Mouse (Mus musculus) limb, embryonic 12.5 days (tissue): ENCODE measurements at regions not wholly inside any gene's neighbourhood (a gene's known extent, or its start where the extent isn't known, plus 50 kb on each side); places are given as distances from the start of the nearest gene placed in this dataset.

Experiments used
- ATAC-seq: fragments of 200-750 bp; cut with Nextera tagmentation; 2 replicates; pipeline ENCODE4 v1.8.0; 2017; ENCODE audit warnings: low read depth, moderate TSS enrichment; ENCODE audit not compliant: insufficient number of reproducible peaks, insufficient read depth, low FRiP score, low TSS enrichment
- H3K27ac ChIP-seq: fragments of 300-500 bp; sonication (generic); 2 replicates; pipeline ENCODE4 v1.5.1; 2016; ENCODE audit warnings: mild to moderate bottlenecking, moderate library complexity
- H3K27me3 ChIP-seq: fragments of 300-500 bp; sonication (generic); 2 replicates; pipeline ENCODE4 v1.6.1; 2016; ENCODE audit warnings: mild to moderate bottlenecking, moderate library complexity
- H3K36me3 ChIP-seq: fragments of 300-500 bp; sonication (generic); 2 replicates; pipeline ENCODE4 v1.6.1; 2016; ENCODE audit warnings: mild to moderate bottlenecking, moderate library complexity
- H3K4me1 ChIP-seq: fragments of 300-500 bp; sonication (generic); replicated peaks from 2 replicates; pipeline ENCODE4 v1.6.1; 2016
- H3K4me2 ChIP-seq: fragments of 300-500 bp; sonication (generic); 2 replicates; pipeline ENCODE4 v1.6.1; 2016; ENCODE audit warnings: mild to moderate bottlenecking, moderate library complexity
- H3K4me3 ChIP-seq: fragments of 300-500 bp; sonication (generic); replicated peaks from 2 replicates; pipeline ENCODE4 v1.5.1; 2016; ENCODE audit warnings: mild to moderate bottlenecking
- H3K9ac ChIP-seq: fragments of 300-500 bp; sonication (generic); replicated peaks from 2 replicates; pipeline ENCODE4 v1.6.1; 2016; ENCODE audit warnings: mild to moderate bottlenecking, moderate library complexity
- H3K9me3 ChIP-seq: fragments of 300-500 bp; sonication (generic); 2 replicates; pipeline ENCODE4 v1.6.1; 2016; ENCODE audit warnings: mild to moderate bottlenecking, moderate library complexity
- WGBS: fragments of 180-500 bp; shearing (Covaris S2); methylation state at CpG from one replicate; pipeline ENCODE4 v1.1.7; 2016; 5-methylcytosine and 5-hydroxymethylcytosine counted together

DNA sequence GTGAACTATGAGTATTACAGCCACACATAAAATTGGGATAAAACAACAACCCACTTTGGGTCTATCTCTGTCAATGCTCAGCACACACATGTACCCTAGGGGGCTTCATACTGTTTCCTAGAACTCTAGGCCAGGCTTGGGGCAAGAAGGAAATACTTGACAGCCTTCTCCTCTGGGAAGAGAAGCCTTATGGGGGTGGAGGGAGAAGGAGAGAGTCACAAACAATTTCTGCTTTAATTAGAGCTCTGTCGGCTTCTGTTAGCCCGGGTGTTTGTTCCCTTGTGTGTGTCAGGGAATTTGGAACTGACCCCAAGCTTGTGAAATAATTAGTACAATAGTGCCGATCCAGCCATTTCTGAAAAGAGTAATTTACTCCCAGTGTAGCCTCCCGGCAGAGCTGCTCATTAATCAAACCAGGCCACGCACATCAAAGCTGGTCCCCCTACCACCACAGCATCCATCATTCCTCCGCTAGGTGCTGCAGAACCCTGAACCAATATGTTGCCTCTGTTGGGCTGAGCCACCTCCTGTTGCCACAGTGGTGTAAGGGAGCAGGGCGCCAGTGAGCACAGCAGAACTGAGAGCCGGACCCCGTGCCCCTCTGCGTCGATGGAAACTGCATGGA lies 307.3 kb downstream of the Tmem114 start:
- 0 out of 2 replicates have a peak, but pooled peaks have one; percentile 31 for ATAC-seq
- Histone ChIP-seq H3K27ac (no peak overlapping the region), H3K4me1 (0 out of 2 replicates have a peak, but pooled peaks cover 6% of the 10 kb centered on the region), H3K4me3 (no peak overlapping the region), H3K36me3 (no peaks in the 10 kb centered on the region), H3K4me2 (0 out of 2 replicates have a peak overlapping the region, but pooled peaks have one; percentile 6), H3K9me3 (no peaks in the 10 kb centered on the region), H3K27me3 (no peaks in the 10 kb centered on the region), H3K9ac (no peak overlapping the region)
- 11% methylated on average over 11 of the region's 11 CpGs for WGBS

DNA sequence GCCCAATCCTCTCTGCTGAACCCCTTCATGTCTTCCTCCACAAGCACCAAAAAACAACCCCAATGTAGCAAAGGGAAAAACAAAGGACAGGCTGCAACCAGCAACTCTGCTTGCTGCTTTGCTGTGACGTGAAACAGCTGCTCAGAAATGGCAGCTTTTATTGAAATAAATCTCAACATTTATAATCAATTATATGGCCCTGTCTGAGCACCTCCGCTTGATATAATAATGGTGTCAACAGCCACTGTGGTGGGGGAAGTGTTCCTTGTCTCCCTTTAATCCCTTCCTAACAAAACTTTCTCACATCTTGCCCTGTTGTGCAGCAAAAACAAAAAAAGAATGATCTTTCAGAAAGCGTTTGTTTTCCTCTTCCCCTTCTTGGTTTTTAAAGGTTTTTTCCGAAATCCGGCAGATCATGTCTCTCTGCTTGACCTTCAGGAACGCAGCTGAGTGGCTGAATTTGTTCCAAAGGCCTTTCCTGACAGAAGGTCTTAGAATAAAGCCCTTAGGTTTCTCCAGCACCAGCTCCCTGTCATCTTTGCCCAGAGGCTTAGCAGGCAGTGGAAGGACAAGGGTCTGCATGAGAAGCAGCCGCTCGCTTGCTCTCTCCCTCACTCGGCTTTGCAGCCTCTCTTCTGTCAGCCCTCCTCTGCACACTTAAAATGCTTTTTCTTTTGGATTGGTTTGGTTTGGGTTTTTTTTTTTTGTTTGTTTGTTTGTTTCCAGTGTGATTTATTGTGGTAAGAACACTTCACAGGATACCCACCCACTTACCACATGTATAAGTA lies 313.4 kb downstream of the Tmem114 start:
- H3K4me2 ChIP-seq, result no peak overlapping the region
- no peaks in the 10 kb centered on the region for H3K9me3 ChIP-seq
- H3K4me3 ChIP-seq, result no peak overlapping the region
- 55% methylated on average over 9 of the region's 9 CpGs for WGBS
- ATAC-seq, result no peak
- H3K27me3 ChIP-seq, result no peaks in the 10 kb centered on the region
- no peak overlapping the region for H3K9ac ChIP-seq
- no peaks in the 10 kb centered on the region for H3K36me3 ChIP-seq
- no peak overlapping the region for H3K27ac ChIP-seq
- H3K4me1 ChIP-seq, result peaks cover 13% of the 10 kb centered on the region

DNA sequence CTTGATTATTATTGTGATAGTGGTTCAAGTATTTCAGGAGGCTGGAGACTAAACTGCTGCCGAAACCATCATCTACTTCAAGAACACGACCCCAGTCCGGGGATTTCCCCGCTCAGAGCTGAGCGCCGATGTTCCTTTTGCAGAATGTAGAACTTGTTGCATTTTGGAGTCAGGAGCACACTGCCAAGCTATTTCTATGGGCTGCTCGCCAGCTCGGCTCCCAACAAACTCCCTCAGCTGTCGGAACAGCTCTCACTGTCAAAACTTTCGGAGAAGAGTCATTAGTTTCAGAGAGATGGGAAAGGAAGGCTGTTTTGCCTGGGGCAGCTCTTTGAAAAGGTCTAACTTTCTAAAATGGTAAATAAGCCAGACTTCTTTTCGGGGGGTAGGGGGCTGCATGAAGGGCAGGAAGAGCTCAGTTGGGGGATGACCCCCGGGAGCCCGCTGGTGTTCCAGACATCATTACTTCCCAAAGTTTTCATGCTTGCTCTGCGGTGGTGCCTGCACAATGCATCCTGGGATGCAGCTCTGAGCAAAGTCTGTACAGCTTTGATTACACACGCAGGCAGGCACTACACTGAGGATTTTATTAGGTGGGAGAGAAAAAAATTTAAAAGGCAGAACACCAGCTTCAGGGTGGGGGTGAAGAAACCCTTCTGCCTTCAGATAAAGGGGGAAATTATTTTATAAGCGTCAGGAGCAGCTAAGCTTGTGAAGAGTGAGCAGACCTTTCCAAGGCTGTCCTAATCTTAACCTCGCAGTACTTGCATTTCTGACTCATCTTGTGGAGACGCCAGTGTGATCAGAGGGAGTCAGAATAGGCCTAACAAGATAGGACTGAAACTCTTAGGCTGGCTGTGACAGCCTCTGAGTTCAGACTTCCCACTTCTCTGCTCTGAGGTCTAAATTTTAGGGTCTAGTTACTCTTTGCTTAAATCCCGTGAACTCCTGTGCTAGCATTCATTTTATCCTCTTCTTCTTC lies 316.5 kb downstream of the Tmem114 start:
- no peaks in the 10 kb centered on the region for H3K36me3 ChIP-seq
- H3K27ac ChIP-seq, result peak overlapping the region; percentile 4; the same call in 1 of the 2 replicates
- no peak overlapping the region for H3K4me3 ChIP-seq
- peak overlapping the region; percentile 22; the same call in 1 of the 2 replicates for H3K4me2 ChIP-seq
- H3K9me3 ChIP-seq, result no peaks in the 10 kb centered on the region
- H3K9ac ChIP-seq, result no peak overlapping the region
- no peak for ATAC-seq
- H3K27me3 ChIP-seq, result no peaks in the 10 kb centered on the region
- peaks cover 13% of the 10 kb centered on the region for H3K4me1 ChIP-seq
- WGBS, result 57% methylated on average over 19 of the region's 19 CpGs

DNA sequence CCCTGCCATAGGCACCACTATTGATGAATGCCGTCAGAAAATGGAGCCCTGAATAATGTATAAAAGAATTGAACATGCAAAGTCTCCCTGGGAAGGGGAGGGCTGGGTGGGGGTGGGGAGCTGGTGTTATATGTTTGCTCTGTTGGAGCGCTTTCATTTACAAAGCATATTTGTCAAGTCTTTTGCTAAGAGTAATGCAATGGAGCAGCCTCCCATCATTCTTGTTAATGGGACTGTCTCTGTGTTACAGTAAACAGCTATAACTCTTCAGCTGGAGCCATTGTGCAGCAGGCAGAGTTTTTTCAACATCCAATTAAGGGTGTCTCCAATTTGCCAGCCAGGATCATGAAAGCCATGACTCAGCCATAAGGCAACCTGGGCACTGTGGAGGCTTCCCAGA lies 345.9 kb downstream of the Tmem114 start:
- no peak for ATAC-seq
- no peaks in the 10 kb centered on the region for H3K27me3 ChIP-seq
- H3K9ac ChIP-seq, result no peak overlapping the region
- H3K4me2 ChIP-seq, result no peak overlapping the region
- no peak overlapping the region for H3K27ac ChIP-seq
- H3K36me3 ChIP-seq, result no peaks in the 10 kb centered on the region
- H3K4me3 ChIP-seq, result no peak overlapping the region
- H3K9me3 ChIP-seq, result no peaks in the 10 kb centered on the region
- WGBS, result 90% methylated on average over 2 of the region's 2 CpGs
- H3K4me1 ChIP-seq, result no peaks in the 10 kb centered on the region

DNA sequence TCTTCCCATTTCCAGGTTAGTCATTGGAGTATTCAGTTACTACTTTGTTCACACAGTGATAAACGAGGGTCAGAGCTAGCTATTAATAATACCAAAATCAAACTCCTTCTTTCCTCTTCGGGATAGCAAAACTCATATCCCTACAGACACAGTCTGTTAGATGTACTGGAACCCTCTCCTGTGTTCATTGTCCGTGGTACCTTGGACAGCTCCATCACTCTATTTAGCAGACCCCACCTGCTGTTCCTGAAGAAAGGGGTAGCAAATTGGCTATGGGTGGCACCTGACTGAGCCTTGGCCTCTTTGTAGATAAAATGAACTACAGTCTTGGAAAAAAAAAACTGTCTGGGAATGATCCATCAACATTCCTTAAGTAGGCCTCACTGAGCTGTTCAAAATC lies 346.5 kb downstream of the Tmem114 start:
- 65% methylated on average over 3 of the region's 3 CpGs for WGBS
- no peaks in the 10 kb centered on the region for H3K9me3 ChIP-seq
- no peak for ATAC-seq

DNA sequence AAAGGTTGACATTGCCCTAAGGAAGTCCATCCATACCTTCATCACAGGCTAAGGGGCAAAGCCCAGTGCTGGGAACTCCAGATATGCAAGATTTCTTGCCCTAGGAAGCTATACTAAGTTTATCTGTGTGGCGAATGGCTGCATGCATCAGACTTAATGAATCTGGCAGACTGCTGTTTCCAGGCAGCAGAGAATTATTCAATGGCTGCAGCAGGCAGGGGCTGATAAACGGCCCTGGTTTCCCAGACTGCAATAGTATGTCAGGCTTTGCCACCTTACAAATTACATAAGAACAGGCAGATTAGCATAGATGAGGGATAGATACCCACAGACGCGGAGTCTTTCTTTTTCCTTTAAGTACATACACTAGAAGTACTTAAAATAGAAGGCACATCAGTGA lies 350.2 kb downstream of the Tmem114 start:
- no peak for ATAC-seq
- Histone ChIP-seq H3K27ac (no peak overlapping the region), H3K36me3 (no peaks in the 10 kb centered on the region), H3K9ac (no peak overlapping the region), H3K4me2 (no peak overlapping the region), H3K4me3 (no peak overlapping the region), H3K9me3 (no peaks in the 10 kb centered on the region), H3K4me1 (no peaks in the 10 kb centered on the region), H3K27me3 (no peaks in the 10 kb centered on the region)
- WGBS, result 66% methylated on average over 4 of the region's 4 CpGs

More for the DNA sequence above, 346.5 kb downstream of the Tmem114 start:
- no peak overlapping the region for H3K4me3 ChIP-seq
- H3K27me3 ChIP-seq, result no peaks in the 10 kb centered on the region
- H3K27ac ChIP-seq, result no peak overlapping the region
- H3K9ac ChIP-seq, result no peak overlapping the region
- H3K4me2 ChIP-seq, result no peak overlapping the region
- H3K4me1 ChIP-seq, result no peaks in the 10 kb centered on the region
- H3K36me3 ChIP-seq, result no peaks in the 10 kb centered on the region

- no peak for ATAC-seq
- H3K27me3 ChIP-seq, result no peaks in the 10 kb centered on the region
- H3K4me1 ChIP-seq, result no peaks in the 10 kb centered on the region
- no peaks in the 10 kb centered on the region for H3K36me3 ChIP-seq
- no peak overlapping the region for H3K9ac ChIP-seq
- H3K4me2 ChIP-seq, result no peak overlapping the region
- H3K9me3 ChIP-seq, result no peaks in the 10 kb centered on the region
- WGBS, result 31% methylated on average over 5 of the region's 5 CpGs
- no peak overlapping the region for H3K4me3 ChIP-seq
- no peak overlapping the region for H3K27ac ChIP-seq
Observed at GRCm38 (mm10) chr16:8053936-8054335, 371.0 kb downstream of the Tmem114 start.

DNA sequence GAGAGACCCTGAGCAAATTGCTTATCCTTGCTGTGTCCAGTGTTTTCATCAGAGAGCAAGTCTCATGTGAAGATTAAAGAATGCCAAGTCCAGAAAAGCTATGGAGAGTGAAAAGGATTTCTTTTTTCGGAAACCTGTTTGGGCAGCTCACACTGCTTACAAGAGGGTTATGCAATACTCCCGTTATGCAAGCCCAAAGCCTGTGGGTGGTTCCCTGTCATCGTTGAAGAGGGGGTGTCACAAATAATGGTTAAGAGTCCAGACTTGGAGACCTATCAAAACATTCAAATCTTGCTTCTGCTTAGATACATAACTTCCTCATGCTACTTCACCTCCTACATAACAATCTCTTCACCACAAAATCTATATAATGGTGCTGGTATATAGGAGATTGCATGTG lies 416.0 kb downstream of the Tmem114 start:
- no peak for ATAC-seq
- no peaks in the 10 kb centered on the region for H3K4me1 ChIP-seq
- no peak overlapping the region for H3K4me3 ChIP-seq
- no peaks in the 10 kb centered on the region for H3K36me3 ChIP-seq
- no peak overlapping the region for H3K27ac ChIP-seq
- H3K9ac ChIP-seq, result no peak overlapping the region
- WGBS, result 75% methylated on average over 3 of the region's 3 CpGs
- no peaks in the 10 kb centered on the region for H3K9me3 ChIP-seq
- no peak overlapping the region for H3K4me2 ChIP-seq
- H3K27me3 ChIP-seq, result no peaks in the 10 kb centered on the region

- WGBS, result 81% methylated on average over 3 of the region's 3 CpGs
- H3K4me3 ChIP-seq, result no peak overlapping the region
- no peaks in the 10 kb centered on the region for H3K36me3 ChIP-seq
- H3K9ac ChIP-seq, result no peak overlapping the region
- no peaks in the 10 kb centered on the region for H3K27me3 ChIP-seq
- H3K27ac ChIP-seq, result no peak overlapping the region
- no peak overlapping the region for H3K4me2 ChIP-seq
- no peak for ATAC-seq
- H3K9me3 ChIP-seq, result no peaks in the 10 kb centered on the region
- H3K4me1 ChIP-seq, result no peaks in the 10 kb centered on the region
Observed at GRCm38 (mm10) chr16:8006631-8007030, 418.3 kb downstream of the Tmem114 start.

GRCm38 (mm10) chr16:8002339-8003089 lies 422.4 kb downstream of the Tmem114 start:
- ATAC-seq, result no peak
- Histone ChIP-seq H3K27me3 (no peaks in the 10 kb centered on the region), H3K4me1 (no peaks in the 10 kb centered on the region), H3K4me3 (no peak overlapping the region), H3K36me3 (no peaks in the 10 kb centered on the region), H3K4me2 (no peak overlapping the region), H3K9me3 (no peaks in the 10 kb centered on the region), H3K9ac (no peak overlapping the region), H3K27ac (no peak overlapping the region)
- 87% methylated on average over 7 of the region's 7 CpGs for WGBS
